Mouse (Mus musculus): ENCODE data around the gene Gm11562.
"Not testable (repeated sequence)": the region's sequence is repeated elsewhere in the genome, so short reads cannot be mapped to it uniquely, and the experiment has no call there.

The Gm11562 gene

GRCm38 (mm10) chr11:99620335-99620734, at the start of gene Gm11562:
TSS of gene Gm11562 (minus strand) at chr11:99620435.
- no peak for DNase-seq

GRCm38 (mm10) chr11:99665860-99666259, 45.6 kb upstream of the Gm11562 start, which contains the start of gene Krtap4-6:
TSS of gene Krtap4-6 (minus strand) at chr11:99665960.
- no peak for DNase-seq

DNA sequence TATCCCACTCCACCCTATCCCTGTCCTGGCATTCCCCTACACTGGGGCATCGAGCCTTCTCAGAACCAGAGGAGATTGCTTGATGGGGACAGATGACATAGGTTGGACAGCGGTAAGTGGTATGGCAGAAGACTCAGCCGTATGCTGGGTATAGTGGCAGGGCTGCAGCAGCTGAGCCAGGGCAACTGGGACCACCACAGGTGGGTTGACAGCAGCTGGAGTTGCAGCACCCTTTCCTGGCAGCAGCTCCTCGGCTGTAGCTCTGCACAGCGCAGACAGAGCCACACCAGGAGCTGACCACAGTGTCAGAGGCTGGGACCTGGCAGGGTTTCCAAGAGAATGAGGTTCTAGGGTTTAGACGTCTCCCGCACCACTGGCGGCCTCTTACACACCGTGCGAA, 42.6 kb upstream of the Gm11562 start:
- DNase-seq: no peak

DNA sequence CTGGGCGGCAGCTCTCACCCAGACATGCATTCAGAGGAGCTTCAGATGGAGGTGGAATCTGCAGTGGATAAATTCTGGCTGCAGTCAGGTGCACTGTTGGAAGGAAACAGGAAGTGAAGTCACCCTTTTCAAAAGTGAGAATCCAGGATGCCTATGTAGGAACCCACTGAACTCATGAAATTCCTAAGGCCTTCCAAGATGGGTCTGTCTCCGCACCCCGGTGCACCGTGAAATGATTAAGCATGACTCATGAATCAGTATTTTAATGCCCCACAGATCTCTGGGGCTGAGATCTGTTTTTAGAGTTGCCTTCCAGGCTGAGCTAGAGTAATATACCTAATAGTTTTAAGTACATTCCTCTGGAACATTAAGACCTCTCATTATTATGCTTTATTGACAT, 39.0 kb upstream of the Gm11562 start:
- DNase-seq: no peak

GRCm38 (mm10) chr11:99658467-99659010, 38.3 kb upstream of the Gm11562 start, which contains the start of gene Gm11563:
TSS of gene Gm11563 (minus strand) at chr11:99658960.
- DNase-seq: not testable (repeated sequence)

GRCm38 (mm10) chr11:99657051-99657450, 36.8 kb upstream of the Gm11562 start:
- DNase-seq: no peak

GRCm38 (mm10) chr11:99650136-99650535, 29.9 kb upstream of the Gm11562 start, which contains the start of gene Gm11555:
TSS of gene Gm11555 (minus strand) at chr11:99650236.
- no peak for DNase-seq

DNA sequence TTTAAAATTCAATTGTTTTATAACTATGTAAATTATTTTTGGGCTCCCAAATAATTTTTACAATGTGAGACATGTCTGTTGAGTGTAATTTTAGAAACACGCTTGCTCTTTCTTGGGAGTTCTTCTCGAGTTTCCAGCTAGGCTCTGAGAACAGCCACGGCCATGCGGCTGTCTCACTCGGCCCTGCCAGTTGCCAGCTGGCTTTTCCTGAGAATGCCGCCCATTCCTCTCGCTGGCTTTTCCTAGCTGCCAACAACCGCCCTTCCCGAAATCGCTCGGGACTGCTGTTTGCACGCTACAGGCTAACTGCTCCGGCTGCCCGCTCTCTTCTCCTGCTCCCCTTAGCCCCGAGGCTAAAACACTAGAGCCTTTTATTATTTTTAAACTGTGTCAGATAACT, 26.2 kb upstream of the Gm11562 start:
- DNase-seq: no peak

GRCm38 (mm10) chr11:99644351-99644750, 24.1 kb upstream of the Gm11562 start:
- DNase-seq: no peak

- DNase-seq: not testable (repeated sequence)
Observed at GRCm38 (mm10) chr11:99643635-99644139, 23.5 kb upstream of the Gm11562 start, which contains the start of gene Krtap4-7. TSS of gene Krtap4-7 (minus strand) at chr11:99644089.

DNA sequence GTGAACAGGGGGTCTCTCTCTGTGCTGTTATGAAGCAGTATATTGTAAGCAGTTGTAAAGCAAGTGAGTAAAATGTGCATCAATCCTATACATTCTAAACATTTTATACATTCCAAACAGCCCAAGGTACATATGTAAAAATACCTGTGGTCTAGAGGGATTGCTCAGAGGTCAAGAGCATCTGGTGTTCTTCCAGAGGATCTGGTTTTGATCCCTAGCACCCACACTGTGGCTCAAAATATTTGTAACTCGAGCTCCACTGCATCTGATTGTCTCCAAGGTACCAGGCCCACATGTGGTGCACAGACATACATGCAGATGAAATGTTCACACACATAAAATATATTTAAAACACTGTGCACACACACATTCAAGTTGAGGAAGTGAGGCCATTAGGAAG, 20.7 kb upstream of the Gm11562 start:
- DNase-seq: no peak

DNA sequence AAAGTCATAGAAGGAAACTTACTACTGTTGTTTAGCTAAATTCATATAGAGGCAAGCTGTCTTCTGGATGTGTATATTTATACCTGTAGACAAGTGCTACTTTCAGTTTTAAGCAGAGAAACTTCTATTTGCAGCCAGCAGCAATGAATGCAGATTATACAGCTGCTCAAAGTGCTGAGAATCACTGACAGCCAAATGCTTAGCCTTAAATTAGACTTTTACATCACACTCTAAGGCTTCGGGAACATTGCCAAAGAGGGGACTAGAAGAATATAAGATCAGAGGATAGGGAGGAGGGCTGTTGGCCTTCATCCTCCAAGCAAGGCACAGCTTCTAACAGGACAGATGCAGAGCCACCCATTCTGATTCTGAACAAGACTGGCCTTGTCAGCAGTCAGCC, 16.9 kb upstream of the Gm11562 start:
- no peak for DNase-seq

DNA sequence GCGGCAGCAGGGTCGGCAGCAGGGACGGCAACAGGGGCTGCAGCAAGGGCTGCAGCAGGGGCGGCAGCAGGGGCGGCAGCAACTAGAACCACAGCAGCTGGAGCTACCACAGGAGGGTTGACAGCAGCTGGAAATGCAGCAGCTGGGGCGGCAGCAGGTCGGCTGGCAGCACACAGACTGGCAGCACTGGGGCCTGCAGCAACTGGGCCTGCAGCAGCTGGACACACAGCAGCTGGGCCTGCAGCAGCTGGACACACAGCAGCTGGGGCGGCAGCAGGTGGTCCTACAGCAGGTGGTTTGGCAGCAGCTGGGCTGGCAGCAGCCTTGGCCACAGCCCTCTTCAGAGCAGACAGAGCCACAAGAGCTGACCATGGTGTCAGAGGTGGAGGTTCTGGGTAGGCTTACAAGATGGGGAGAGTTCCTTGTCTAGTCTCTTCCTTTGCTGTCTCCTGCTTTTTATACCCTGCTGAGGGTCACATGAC, 14.5 kb upstream of the Gm11562 start, which contains the start of gene Krtap4-2:
Gene Krtap4-2 (minus strand): TSS at position 432 of the 482 bp plus-strand sequence.
- no peak for DNase-seq

GRCm38 (mm10) chr11:99633293-99633692, 13.1 kb upstream of the Gm11562 start:
- DNase-seq: no peak

GRCm38 (mm10) chr11:99630890-99631289, 10.7 kb upstream of the Gm11562 start:
- DNase-seq: no peak

- DNase-seq: no peak
Observed at GRCm38 (mm10) chr11:99628138-99628537, 7.9 kb upstream of the Gm11562 start, which contains the start of gene Krtap4-1. TSS of gene Krtap4-1 (minus strand) at chr11:99628238.

- DNase-seq: no peak
Observed at GRCm38 (mm10) chr11:99614796-99615363, 5.4 kb downstream of the Gm11562 start, which contains the start of gene Krtap2-4. TSS of gene Krtap2-4 (minus strand) at chr11:99614846.

GRCm38 (mm10) chr11:99610089-99610488, 10.1 kb downstream of the Gm11562 start, which contains the start of gene Gm11937:
TSS of gene Gm11937 (minus strand) at chr11:99610189.
- DNase-seq: not testable (repeated sequence)

DNA sequence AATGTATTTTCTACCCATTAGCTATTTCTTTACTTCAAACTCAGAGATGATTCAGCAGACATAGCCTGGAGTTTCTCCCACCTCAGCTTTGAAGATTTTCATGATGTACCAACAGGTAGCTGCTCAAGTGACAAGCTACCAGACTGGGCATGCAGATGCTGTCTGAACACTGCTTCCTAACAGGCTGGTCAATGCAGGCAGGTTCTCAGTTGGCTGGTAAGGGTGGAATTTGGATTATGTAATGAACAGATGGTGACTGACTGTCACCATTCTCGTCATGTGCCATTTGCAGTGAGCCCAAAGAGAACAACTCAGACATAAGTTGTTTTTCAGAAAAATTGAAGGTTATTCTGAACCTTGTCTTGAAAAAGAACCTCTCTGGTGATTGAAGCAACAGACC, 11.1 kb downstream of the Gm11562 start:
- no peak for DNase-seq

GRCm38 (mm10) chr11:99603208-99603607, 17.0 kb downstream of the Gm11562 start, which contains the start of gene Gm11938:
TSS of gene Gm11938 (minus strand) at chr11:99603308.
- not testable (repeated sequence) for DNase-seq

DNA sequence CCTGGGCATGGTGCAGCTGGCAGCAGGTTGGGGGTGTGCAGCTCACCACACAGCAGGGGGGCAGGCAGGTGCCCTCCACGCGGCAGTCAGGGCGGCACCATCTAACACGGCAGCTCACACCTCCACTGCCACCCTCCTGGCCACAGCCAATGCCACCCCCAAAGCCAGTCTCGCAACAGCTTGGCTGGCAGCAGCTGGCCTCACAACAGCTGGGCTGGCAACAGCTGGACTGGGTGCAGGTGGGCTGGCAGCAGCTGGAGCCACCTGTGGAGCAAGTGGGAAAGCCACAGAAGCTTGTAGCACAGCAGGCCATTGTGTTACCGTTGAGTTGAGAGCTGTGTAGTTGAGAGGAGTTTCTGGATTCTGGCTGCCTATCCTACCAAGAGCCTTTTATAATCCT, 22.5 kb downstream of the Gm11562 start, which contains the start of gene Krtap9-3:
Gene Krtap9-3 (minus strand): TSS at position 364 of the 400 bp plus-strand sequence.
- not testable (repeated sequence) for DNase-seq

DNA sequence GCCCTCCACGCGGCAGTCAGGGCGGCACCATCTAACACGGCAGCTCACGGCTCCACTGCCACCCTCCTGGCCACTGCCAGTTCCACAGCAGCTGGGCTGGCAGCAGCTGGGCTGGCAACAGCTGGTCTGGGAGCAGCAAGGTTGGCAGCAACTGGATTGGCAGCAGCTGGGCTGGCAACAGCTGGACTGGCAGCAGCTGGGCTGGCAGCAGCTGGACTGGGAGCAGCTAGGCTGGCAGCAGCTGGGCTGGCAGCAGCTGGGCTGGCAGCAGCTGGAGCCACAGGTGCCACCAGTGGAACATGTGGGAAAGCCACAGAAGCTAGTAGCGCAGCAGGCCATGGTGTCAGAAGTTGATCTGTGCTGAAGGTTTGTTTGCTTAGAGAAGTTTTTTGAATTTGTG, 29.3 kb downstream of the Gm11562 start, which contains the start of gene Krtap1-3:
Gene Krtap1-3 (minus strand): TSS at position 359 of the 400 bp plus-strand sequence.
- no peak for DNase-seq

GRCm38 (mm10) chr11:99585096-99585495, 35.1 kb downstream of the Gm11562 start:
- DNase-seq: no peak
